Mouse (Mus musculus) thymus, postnatal 14 days (tissue): Measurements from ENCODE around the gene Fzr1.

Experiments
- DNase-seq: peaks from one replicate; pipeline ENCODE4 v3.0.0; 2021

Fzr1 gene

GRCm38 (mm10) chr10:81323791-81324530 is 54.4 kb downstream of the Fzr1 start:
- no peak for DNase-seq

GRCm38 (mm10) chr10:81323141-81323775 is 55.1 kb downstream of the Fzr1 start:
- no peak for DNase-seq

GRCm38 (mm10) chr10:81322444-81322843 is 55.9 kb downstream of the Fzr1 start:
- DNase-seq: no peak

DNA sequence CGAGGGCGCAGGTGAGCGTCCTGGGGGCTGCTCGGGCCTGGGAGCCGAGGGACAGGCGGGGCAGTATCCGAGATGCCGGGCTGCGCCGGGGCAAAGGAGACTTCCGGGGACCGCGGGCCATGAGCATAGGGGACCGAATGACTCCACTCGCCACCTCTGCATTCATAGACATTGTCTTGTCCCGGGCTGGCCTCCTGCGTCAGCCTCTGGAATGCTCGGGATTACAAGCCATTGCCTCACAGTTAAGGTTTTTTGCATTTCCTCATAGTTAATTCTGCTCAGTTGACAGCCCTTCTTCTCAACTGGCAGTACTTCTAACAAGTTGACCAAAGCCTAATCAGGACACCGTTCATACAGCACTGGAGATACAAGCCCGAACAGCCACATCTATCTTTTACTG is 56.9 kb downstream of the Fzr1 start:
- DNase-seq: no peak

DNA sequence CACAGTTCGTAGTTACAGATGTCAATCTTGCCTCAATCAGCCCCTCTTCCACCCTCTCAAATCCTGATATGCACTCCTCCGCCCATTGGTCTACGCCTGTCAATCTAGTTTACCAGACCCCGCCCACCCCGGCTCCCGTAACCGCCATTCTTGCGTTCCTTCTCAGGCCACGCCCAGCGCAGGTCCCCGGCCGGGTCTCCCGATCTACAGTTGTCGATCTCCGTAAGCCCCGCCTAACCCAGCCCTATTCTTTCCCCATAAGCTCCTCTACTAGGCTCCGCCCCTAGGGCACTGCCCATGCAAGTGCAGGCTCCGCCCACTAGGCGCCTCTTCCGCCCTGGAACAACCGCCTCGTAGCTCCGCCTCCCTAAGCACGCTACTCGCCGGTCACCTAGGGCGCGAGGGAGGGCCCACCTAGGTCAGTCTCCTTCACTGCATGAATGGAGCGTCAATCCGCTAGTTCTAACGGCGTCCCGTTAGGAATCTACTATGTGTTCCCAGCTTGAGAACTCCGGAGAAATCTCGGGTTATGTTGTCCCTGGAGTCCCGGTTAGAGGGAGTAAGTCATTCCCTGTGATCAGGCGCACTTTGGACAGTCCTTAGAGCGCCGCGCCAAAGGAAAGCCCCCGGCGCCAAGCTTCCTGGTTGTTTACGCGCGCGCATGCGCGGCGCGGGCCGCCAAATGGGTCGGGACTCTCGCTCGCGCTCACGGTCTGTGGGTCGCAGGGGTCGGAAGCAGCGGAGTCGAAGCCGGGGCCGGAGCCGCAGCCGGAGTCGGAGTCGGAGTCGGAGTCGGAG is 57.6 kb downstream of the Fzr1 start, which contains the start of gene Cactin:
Gene Cactin, plus strand, starts transcription at position 554 of the 798 bp plus-strand sequence.
- DNase-seq: peak; percentile 100

DNA sequence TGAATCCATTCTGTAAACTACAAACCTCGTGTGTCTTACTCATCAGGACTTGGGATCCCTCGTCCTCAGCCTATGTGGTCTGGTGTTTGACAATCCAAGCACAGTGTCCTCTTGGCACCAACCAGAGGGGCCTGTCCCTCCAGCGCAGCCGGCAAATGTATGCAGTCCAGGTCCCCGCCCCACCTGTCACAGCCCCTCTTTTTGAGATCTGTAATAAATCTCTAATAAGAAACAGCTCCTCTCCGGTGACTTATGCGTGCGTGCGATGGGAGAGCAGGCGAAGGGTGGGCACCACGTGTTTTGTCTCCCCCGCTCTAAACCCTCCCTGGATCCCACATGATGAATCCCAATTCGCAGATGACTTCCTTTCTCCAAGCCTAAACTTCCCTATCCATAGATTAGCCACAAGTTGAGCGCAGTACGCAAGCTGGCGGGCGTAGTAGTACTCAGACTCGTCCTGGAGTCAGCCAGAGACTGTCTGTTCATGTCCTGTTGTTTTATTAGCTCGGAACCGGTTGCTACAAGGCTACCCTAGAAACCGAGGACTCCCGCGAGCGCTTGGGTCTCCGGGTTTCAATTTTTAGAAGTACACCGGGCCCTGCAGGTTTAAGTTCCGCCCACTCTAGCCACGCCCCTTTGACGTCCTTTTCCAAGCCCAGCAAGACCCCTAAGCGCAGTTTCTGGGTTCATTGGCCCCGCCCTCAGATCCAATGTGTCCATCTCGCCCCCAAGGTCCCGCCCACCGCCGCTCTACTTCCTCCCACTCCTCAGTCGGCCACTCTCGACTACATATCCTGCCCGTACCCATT is 58.4 kb downstream of the Fzr1 start:
- DNase-seq: peak; percentile 97

DNA sequence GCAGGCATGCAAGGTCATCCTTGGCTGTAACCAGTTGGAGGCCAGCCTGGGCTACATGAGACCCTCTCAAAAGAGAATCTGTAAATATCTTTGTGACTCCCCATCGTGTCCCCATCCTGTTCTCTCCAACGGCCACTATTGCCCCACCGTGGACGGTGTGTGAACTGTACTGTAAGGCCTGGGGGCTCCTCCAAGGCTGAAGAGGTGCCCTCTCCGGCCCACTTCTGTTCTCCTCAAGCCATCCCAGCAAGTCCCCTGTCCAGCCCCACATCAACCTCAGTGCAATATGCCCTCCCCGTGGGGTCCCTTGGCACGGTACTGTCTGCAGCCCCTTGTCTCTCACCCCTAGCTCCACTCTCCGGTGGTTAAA is 59.0 kb downstream of the Fzr1 start:
- DNase-seq: peak; percentile 43

DNA sequence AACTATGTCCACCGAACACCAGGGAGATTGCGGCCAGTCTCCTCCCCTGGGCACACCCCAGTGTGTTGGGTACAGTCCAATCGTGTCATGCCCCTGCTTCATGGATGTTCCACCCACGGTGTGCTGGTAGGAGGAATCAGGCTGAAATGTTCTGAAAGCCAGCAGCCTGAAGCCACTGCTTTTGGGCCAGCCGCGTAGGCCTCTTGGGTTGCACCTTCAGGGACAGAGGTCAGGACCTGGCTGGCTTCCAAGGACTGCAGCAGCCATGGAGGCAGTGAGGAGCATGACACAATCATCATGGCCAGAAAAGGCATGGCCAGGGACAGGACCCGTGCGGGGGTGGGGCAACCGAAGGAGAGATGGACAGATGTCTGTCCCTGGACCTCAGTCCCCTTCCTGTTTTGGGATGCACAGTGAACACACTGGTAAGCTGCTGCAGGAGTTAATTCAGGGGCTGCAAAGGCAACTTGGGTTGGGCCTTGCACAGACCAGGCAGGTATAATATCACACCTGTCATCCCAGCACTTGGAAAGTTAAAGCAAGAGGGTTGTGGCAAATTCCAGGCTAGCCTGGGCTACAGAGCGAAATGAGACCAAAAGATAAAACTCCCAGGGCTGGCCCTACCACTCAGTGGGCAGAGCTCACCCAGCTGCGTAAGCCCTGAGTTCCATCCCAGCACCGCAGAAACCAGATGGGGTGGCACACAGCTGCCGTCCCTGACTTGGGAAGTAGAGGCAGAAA is 59.6 kb downstream of the Fzr1 start:
- no peak for DNase-seq

- DNase-seq: peak; percentile 59
Measured at GRCm38 (mm10) chr10:81317273-81317672, 61.0 kb downstream of the Fzr1 start.

GRCm38 (mm10) chr10:81316338-81317060 is 61.8 kb downstream of the Fzr1 start:
- peak; percentile 62 for DNase-seq
